Mouse (Mus musculus) embryo, embryonic 9.5 days (tissue): ENCODE results near the gene Ppp1r1b.

Experiments
- DNase-seq: peaks from one replicate; pipeline ENCODE4 v3.0.0-alpha.2; 2017; ENCODE audit errors: extremely low spot score

The Ppp1r1b gene

DNA sequence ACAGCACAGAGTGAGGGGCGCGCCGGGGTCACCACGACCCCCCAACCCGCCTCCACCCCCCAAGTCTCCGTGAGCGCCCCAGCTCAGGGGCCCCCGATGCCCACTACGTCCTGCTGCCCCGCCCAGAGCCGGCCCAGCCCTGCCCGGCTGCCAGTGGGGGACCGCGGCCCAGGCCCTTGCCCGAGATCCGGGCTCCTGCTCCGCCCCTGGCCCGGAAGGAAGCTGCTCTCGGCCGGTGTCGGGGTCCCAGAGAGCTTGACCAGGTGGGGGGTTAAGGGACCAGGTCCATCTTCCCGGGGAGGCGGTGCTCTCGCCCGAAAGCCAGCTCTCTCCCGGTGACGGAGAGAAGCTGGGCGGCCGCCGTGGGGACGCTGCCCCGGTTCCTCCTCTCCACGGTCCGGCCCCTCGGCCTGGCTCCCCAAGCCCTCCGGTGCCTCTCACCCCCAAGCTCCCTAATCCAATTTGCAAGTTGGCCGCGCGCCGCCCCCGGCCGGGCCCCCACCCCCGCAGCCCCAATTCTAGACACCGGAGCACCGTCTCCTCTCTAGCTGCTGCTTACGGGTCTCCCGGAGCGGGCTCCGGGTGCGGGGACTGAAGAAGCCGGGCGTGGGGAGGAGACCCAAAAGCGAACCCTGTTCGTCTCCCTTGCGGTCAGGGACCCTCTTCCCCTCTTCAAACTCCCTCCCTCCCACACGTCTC, 19.7 kb upstream of the Ppp1r1b start:
- DNase-seq = no peak

DNA sequence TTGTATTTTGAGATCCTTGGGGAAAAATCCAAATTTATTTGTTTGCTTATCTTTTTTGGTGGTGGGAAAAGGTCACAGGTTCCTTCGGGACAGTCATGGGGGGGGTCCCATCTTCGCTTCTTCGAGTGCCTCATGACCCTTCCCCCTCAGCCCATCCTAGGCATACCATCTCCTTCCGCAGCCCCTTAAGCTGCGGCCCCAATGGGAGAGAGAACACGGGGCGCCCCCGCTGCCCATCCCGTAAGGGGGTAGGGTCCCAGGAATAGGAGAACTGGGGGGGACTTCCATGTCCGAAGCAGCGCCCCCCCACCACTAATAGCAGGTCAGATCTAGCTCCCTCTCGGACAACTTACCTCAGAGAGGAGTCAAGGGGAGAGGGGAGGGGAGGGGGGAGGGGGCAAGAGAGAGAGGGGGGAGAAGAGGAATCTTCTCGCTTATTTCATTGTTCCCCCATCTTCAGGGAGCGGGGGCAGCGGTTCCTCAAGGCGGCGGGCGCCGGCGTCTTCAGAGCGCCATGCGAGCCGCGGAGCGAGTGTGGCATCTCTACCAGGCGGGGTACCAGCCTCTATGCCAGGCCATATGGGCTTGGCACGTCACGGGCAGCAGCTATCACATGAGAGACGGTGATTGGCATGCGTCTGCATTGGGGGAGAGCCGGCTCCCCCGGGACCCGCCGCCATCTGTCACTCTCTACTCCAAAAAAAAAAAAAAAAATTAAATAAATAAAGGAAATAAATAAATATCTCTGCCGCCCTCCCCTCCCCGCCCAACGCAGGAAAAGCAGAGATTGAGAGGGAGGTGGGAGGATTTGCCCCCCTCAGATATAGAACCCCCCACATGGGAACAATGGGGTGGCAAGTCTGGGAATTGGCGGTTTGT, 18.9 kb upstream of the Ppp1r1b start, which contains the start of gene Neurod2:
Gene Neurod2 (minus strand): TSS at position 568 of the 879 bp plus-strand sequence.
- DNase-seq = no peak

DNA sequence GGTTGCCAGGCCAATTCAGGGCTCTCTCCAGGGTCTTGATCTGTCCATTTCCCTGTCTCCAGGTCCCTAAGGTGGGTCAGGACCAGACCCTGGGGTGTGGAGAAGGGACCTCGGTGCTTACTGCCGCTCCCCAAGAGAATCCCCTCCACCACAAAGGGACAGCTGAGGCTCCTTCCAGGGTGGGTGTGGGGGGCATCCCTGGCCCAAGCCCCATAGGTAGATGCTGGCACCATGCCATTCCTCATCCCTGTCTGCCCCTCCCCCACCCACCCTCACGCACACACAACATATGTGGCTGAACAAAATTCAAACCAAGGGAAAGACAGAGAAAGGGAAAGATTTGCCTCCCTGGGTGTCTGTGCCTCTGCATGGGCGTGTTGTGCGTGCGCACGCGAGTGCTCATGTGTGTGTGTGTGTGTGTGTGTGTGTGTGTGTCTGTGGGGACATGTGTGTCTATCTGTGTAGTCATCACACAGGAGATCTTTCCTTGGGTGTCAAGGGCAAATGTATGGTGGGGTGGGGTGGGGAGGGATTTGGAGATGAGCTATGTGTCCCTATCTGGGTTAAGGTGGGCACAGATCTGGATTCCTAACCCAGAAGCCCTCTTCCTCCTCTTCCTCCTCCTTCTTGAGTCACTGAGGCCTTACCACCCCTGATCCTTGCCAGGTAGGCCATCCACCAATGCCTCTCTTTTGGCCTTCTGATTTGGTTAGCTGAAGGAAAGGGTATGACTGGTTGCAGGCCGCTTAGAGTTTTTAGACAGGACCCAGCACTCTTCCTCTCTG, 18.1 kb upstream of the Ppp1r1b start:
- no peak for DNase-seq

DNA sequence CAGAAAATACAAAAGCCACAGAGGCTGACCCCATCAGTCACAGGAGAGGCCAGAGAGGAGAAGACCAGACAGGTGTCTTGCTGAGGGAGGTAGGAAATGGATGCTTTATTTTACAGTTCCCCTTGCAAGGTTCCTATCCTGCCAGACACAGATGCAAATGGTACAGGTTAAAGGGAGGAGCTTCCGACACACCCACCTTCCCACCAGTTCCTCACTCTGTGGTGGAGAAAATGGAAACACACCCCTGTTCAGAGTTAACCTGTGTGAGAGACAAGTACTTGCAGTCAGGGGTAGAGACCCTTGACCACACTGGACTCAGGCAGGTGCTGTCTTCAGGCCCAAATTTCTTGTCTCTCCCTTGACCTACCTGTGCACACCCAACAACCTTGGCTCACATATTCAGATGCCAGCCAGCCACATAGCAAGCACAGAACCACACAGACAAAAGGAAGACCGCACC, 17.4 kb upstream of the Ppp1r1b start:
- DNase-seq = no peak

DNA sequence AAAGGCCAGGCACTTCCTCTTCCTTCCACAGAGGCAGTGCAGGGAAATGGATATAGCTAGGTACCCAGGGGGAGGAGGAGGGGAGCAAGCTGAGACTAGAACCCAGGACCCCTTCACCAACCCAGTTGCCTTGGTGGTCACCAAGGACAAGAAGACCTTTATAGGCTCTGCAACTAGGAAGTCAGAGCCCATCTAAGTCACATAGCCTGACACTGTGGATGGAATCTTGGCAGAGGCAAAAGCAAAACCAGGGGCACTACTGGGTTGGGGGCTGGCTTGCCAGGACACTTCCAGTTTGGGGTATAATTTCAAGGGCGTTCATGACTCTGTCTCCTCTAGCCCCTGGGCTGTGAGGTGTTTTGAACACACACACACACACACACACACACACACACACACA, 16.8 kb upstream of the Ppp1r1b start:
- no peak for DNase-seq

DNA sequence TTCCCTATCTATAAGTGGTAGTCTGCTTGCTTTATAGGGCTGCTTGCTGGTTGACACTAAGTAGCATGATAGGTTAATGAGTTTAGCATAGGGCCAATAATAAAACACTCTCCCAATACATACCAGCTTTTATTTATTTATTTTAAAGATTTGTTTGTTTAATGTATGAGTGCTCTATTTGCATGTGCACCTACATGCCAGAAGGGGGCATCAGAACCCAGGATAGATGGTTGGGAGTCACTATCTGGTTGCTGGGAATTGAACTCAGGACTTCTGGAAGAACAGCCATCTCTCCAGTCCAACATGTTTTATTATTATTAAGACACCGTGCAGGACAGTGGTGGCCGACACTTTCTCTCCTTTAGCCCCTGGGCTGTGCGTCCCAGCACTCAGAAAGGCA, 16.0 kb upstream of the Ppp1r1b start:
- no peak for DNase-seq

DNA sequence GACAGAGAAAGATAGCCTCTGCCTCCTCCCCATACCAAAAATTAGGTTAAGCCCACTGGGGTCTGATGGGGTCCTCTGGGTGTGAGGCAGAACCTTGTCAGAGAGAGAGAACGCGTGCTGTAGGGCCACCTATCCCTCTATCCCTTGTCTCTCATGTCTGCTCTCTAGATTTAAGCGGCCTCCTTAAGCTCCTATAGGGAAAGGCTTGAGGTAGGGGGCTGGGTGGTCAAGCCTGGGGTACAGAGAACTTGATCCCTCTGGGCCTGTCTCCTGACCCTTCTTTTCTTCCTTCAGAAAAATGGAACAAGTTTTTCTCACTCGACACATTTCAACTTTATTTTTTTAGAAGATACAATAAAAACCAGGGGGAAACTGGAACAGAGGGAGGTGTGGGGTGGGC, 15.4 kb upstream of the Ppp1r1b start:
- no peak for DNase-seq

DNA sequence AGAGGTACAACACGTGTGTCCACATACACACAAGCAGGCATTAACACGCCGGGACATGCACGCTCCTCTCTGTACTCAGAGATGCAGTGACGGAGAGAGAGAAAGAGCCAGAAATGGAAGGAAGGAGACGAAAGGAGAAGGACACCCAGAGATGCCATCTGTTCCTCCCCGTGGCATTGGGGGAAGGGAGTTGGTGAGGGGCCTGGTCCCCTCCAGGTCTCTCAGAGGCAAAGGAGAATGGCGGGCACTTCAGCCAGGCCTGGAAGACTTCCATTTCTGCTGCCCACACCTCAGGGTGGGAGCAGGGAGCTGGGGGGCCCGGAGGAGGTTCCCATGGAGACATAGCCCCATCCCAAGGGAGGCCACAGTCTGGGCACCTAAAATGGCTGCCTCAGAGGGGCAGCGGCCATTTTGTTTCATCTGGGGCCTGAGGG, 14.9 kb upstream of the Ppp1r1b start:
- no peak for DNase-seq

DNA sequence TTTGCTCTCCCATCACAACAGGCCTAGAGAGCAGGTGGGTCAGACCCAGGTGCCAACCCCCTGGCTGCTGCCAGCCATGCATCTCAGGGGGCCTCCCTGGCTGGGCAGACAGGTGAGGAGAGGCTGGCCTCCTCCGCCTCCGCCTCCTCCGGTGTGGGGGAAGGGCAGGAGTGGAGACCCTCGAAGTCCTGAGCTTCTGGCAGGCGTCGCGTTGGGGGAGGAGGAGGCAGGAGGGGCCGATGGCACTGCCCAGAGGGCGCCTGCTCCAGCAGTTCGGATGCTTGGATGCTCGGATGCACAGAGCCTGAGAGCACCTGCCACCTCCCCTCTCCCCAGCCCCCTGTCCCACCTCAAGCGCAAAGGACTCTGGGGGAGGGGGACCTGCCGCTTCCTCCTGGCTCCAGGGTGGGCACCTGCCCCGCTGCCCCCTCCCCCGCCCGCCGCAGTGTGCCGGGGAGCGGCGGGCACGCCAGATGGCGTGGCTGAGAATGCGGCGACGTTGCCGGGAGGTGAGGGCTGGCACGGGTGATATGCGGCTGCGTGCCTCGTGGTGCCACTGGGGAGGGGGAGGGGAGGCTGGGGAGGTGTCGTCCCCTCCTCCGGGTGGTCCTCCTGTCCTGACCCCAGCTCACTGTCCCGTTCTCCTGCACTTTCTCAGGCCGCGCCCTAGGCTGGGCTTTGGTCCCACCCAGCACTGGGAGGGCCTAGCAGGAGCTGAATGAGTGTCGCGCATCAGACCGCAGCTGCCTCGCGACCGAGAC, 14.0 kb upstream of the Ppp1r1b start:
- no peak for DNase-seq

DNA sequence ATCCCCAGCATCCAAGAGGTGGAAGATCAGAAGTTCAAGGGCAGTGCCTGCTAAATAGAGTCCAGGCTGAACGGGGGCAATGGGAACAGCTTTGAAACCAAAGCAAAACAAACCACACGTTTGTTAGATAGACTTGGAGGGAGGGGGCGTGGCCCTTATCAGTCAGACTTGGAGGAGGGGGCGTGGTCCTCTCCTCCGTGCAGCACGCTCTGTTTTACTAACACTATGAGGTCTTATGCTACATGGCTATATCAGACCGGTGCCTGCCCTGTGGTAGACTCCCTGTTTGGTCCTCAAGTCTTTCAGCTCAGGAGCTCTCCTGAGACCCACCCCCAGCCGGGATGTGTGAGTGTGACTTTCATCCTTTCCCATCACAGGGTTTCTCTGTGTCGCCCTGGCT, 13.0 kb upstream of the Ppp1r1b start:
- no peak for DNase-seq

DNA sequence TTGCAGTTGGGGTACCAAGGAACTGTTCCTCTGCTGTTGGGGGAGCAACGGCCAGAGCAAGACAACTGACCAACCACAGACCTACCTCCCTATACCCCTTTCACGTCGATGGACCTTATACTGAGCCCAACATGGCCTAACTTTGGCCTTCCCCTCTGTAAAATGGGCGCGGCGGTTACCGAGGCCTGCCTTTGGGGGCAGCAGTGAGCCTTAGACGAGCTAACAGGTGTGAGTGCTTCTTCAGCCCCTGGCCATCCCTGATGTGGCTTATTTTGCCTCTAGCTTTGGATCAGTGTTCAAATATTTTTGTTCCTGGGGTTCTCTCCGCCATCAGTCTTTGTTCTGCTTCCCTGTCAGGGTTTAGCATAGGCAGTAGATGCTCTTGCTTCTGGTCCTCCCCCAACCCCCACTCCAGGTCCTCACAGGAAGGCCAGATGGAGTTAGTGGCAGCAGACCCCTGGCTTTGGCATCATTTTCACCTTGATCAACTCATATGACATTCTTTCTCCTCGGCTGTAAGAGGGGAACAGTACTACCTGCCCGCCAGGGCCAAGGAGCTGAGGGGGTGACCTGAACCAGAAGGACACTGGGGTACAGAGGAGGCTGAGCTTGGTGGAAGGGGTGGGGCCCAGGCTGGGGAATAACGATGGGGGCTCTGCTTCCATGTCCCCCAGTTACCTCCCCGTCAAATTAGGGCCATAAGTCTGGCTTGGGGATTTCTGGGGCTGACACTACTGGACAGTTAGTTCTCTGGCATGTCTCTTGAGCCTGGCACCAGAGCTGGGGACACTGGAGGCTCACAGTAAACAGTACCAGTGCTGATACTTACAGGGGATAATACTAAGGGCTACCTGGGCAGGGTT, 11.7 kb upstream of the Ppp1r1b start:
- no peak for DNase-seq

DNA sequence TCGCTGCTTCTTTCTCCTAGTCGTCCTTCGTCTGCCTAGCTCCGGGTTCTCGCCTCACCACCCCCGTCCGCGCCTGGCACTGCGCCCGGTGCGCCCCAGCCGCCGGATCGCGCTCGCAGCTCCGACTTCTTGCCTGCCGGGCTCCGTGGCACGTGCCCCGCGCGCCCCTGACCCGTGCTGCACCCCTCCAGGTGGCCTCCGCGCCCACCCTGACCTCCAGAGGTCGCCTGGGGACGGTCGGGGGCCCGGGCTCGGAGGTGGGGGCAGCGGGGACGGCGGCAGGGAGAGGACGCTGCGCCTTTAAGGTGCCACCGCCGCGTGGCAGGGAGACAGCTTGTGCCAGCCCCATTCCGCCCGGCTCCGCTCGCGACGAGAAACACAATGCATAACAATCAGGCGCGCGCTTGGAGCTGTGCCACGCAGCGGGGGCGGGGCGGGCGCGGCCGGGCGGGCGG, 9.7 kb upstream of the Ppp1r1b start:
- no peak for DNase-seq

DNA sequence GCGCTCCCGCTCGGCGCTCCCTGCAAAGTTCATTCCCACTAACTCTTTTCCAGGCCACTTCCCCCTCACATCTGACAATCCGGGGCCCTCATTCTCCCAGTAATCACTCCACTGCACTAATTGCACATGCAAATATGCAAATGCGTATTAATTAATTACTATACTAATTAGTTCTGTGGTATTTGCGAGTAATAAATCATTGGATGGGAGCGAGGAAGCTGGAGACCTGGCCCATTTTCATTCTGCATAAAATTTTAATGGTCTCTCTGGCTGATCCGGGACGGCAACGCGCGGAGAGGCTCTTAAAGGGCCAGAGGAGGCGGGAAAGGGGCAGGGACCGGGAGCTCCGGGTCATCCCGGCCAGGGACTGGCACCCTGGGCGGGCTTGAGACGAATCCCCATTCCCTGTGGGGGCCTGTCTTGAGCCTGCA, 9.1 kb upstream of the Ppp1r1b start:
- DNase-seq = no peak

DNA sequence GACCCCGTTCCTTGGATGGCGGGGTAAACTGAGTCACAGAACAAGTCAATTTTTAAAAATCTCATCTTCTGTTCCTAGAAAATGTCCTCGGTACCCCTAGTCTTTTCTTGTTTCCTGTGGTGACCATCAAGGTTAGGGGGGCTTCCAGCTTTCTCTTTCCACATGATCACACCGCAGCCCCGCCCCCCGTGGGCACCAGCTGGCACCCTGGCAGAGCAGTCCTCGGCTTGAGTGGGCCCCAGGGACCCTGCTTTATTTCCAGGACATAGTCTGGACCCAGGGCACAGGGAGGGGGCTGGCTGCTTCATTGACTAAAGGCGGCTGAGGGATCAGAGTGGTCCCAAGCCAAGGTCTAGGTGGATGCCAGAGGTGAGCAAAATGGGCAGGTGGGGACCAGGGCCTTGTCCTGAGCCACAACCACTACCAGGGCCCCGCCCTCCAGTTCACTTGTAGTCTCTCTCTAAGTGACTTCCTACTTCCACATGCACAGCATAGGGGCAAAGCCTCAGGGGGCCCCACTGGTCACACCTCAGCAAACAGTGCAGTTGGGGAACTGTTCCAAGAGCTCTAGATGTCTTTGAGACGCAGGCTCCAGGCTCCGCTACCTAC, 8.4 kb upstream of the Ppp1r1b start:
- DNase-seq = no peak

DNA sequence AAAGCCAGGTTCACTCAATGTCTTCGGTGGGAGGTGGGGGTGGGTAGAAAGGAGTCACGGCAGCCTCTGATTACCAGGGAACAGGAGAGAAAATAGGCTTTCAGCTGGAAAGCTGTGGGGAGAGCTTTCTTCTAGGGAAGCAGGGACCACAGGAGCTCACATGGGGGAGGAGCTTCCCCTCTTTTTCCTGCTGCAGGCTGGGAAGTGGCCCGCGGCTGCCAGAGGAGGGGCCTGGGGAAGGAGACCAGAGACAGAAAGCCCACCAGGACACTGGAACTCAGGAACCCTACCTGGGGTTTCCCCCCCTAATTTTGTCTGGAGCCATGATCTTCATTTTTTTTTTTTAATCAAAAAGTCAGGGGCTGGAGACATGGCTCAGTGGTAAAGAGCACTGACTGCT, 7.6 kb upstream of the Ppp1r1b start:
- no peak for DNase-seq

DNA sequence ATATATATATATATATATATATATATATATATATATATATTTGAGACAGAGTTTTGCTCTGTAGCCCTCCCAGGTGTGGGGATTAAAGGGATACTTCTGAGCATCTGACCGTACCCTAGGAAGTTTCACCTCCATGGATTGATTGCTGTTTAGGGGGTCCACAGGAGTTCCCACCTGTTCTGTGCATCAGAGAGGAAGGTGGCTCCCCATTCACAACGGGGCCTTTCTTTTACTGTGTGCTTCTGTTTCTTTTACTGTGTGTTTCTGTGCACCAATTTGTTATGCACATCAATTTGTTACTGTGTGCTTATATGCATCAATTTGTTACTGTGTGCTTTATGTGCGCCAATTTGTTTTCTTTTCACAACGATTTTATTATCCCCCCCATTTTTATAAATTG, 7.0 kb upstream of the Ppp1r1b start:
- no peak for DNase-seq

DNA sequence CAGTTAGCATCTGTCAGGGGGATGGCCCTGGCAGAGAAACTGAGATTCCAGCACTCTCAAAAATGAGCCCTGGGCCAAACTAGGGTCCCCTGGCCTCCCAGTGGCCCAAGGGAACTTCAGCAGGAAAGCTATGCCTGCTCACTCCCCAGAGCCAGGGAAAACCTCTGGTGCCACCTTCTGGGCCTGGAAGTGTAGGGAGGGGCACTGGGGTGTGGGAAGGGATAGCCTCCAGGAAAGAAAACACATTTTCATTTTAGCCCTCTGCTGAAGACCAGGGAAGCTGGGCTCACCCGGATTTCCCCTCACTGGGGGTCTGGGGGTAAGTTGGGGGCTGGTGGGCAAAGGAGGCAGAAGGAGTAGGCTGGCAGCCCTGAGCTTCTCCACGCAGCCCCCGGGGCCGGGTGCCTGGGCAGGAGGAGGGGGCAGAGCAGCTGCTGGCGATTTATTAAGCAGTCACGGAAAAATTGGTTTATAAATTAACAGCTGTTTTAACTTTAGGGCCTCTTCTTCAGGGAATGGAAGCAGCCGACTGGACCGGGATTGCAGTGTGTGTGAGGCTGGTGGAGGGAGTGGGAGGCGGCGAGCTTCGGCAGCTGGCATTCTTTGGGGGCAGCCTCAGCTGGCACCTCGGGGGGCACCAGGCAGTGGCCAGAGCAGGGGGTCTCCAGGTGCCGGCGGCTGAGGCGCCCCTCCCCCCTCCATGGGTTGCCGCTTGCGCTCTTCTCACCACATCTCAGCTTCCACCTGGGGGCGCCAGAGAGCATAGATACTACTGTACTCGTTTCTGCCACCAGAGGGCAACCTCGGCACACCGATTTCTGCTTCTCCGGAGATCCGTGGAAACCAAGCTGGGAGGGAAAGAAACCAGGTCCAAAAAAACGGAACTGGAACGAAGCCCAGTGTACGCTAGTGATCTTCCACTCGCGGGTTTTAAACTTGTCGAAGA, 5.9 kb upstream of the Ppp1r1b start:
- DNase-seq = peak; percentile 93

DNA sequence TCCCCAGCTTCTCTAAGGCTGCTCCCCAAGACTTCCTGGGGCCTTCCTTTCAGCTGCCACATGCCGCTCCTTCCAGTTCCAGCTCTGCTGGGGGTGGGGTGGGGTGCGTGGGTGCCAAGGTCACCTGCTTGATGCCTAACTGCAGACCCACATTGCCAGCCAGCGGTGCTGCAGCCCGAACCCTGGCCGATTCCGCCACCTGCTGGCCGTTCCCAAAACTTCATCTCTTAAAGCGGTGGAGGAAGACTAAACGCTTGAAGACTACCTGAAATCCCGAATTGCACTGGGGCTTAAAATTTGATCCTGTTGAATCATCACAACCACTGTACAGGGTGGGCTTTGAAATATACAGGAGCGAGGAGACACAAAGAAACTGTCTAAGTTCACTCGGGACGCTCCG, 3.0 kb upstream of the Ppp1r1b start:
- peak; percentile 82 for DNase-seq

DNA sequence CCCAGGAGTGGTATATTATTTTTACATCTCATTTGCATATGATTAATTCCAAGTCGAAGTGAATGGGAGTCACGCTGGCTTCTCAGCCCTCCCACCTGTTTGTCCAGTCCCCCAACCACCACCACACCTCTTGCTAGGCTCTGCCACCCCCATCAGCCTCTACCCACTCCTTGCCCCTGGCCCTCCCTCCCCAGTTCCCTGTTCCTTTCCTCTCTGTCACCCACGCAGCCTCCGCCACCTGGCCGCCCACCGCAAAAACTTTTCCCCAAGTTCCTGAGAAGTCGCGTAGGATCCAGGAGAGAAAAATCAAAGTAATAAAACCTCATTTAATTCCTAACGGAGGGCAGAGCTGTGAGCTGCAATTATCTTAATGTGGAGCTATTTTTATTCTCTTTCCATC, 2.0 kb upstream of the Ppp1r1b start:
- no peak for DNase-seq
